Mouse (Mus musculus) gastrocnemius, postnatal 14 days (tissue): Measurements from ENCODE around the gene Zfp850. TPM values are rescaled to one million over a fixed set of nuclear protein-coding genes. Genes with fewer than 3 reads are reported as not detected.
"Not testable (repeated sequence)": the region's sequence is repeated elsewhere in the genome, so short reads cannot be mapped to it uniquely, and the experiment has no call there.

Source experiments
- DNase-seq: peaks from one replicate; pipeline ENCODE4 v3.0.0; 2021; ENCODE audit warnings: mixed read lengths
- intact Hi-C: fragments of 180-260 bp; cut with DNase I; formaldehyde crosslinking; loops from one replicate; pipeline ENCODE4 v1.15.1; 2025; ENCODE audit warnings: low total_unique reads
- long read RNA-seq, 2 experiments: library from polyadenylated mRNA; stranded (forward); transcript quantifications; one replicate each; pipeline ENCODE4 v2.0.0; 2021
- total RNA-seq, 2 experiments: library from RNA; stranded (reverse); gene quantifications; 2 replicates each; pipeline ENCODE4 v1.2.3; 2021

Gene Zfp850
- under 1 TPM; 0.53 to 0.68 TPM for total RNA-seq
- long read RNA-seq, experiment 1, result 0 reads
- long read RNA-seq, experiment 2, full-length matches to known transcripts, result 1 of 1 reads
- long read RNA-seq, experiment 2, partial matches to known transcripts, result 0 of 1 reads
- long read RNA-seq, experiment 2, other reads (novel, unspliced or antisense), result 0 of 1 reads

DNA sequence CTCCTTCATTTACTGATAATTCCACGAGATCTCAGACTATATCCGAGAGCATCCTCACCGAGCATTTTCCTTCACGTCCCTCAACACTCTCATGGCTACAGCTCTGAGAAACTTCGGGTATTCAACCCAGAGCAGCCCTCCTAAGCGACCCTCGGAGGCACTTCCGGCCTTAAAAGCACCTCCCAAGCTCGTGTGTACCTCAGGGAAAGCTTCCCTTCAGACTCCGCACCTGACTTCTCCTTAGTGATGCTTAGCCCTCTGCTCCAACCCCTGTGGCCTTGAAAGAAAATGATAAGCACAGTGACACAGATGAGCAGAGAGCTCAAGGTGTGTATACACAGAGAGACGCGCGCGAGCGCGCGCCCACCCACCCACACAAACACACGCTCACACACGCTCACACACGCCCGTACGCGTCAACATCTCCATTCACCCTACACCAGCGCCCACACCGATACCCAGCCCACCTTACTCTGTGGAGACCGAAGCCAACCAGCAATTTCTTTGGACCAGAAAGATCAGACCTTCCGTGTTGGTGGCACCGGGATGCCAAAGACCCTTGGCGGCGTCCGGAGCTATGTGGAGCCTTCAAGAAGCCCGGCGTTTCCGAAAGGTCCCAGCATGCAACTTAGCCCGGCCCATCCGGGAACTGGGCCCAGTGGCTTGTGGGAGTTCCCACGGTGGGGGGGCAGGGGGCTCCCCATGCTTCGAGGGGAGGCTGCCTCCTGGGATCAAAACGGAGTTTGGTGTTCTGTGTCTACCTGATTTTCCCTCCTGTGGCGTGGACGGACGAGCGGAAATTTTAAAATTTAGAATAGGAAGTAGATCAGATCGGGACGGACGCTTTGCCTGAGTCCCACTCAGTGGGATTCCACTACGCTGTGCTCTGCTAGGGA lies at the start of gene Zfp850:
TSS of gene Zfp850 (minus strand) at position 567 of the 896 bp plus-strand sequence.
- peak; percentile 72 for DNase-seq
- intact Hi-C loops, result no loop called here

DNA sequence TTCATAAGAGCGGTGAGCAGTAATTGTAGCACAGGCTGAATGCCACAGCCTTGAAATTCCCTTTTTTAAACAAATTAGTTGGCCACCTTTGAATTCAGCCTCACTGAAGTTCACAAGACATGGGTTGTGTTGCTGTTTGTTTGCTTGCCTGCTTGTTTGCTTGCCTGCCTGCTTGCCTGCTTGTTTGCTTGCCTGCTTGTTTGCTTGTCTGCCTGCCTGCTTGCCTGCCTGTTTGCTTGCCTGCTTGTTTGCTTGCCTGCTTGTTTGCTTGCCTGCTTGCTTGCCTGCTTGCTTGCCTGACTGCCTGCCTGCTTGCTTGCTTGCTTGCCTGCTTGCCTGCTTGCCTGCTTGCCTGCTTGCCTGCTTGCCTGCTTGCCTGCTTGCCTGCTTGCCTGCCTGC lies 46.1 kb upstream of the Zfp850 start:
- DNase-seq, result no peak
- intact Hi-C loops, result loop anchor here (10.0 kb wide), 2 partner anchors 65 to 85 kb away; partner anchors contain the start of gene 9530053A07Rik

DNA sequence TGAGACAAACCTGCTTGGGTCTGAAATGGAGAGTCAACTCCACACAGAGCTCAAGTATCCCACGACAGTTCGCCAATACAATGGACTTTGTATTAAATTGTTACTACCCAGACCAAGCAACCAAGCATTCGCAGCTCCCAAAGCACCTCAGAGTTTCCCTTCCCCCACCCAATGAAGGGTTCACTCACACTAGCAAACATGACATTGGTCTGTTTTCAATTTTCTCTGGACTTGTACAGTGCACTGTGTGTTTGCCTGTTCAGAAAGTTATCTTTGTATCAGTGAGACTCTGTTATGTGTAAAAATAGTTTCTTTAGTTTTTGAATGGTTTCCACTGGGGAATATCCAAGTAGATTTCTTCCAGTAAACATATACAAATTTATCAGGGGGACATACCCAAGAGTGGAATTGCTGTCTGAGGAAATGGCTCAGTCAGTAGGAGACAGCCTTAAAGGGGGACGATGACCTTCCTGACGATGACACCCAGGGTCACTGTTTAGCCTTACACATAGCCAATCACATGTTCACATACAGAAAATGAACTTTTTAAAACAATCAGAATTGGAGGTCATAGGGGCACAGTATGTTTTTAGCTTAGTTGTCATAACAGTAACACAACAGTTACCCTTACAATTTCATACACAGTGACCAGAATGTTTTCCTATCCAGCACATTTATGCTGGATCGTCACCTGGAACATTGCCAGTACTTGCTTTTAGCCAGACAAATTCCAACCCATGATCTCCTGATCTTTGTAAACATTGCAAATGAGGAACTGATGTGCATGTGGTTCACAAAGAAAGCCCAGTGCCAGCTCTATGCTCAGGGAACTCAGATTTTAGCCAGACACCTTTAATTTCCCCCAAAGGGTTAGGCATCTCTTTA lies 39.4 kb upstream of the Zfp850 start:
- intact Hi-C loops, result loop anchor here (10.0 kb wide), 1 partner anchor 92 kb away; no protein-coding TSS in a partner anchor
- DNase-seq, result no peak

DNA sequence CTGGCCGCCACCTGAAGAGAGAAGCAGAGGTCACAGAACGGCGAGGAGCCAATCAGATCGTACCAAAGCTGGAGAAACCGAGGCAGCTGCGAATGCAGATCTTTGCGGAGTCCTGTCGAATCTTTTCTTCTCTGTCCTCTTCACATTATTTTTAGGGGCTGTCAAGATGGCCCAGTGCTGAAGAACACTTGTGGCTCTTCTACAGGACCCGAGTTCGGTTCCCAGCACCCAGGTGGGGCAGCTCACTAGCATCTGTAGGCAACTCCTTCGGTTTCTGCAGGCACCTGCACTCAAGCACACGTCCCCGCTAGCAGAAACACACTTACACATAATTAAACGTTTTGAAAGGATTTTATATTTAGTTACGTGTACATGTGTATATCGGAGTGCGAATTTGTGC lies 36.7 kb upstream of the Zfp850 start:
- no peak for DNase-seq
- intact Hi-C loops, result loop anchor here (10.0 kb wide), 1 partner anchor 94 kb away; no protein-coding TSS in a partner anchor

DNA sequence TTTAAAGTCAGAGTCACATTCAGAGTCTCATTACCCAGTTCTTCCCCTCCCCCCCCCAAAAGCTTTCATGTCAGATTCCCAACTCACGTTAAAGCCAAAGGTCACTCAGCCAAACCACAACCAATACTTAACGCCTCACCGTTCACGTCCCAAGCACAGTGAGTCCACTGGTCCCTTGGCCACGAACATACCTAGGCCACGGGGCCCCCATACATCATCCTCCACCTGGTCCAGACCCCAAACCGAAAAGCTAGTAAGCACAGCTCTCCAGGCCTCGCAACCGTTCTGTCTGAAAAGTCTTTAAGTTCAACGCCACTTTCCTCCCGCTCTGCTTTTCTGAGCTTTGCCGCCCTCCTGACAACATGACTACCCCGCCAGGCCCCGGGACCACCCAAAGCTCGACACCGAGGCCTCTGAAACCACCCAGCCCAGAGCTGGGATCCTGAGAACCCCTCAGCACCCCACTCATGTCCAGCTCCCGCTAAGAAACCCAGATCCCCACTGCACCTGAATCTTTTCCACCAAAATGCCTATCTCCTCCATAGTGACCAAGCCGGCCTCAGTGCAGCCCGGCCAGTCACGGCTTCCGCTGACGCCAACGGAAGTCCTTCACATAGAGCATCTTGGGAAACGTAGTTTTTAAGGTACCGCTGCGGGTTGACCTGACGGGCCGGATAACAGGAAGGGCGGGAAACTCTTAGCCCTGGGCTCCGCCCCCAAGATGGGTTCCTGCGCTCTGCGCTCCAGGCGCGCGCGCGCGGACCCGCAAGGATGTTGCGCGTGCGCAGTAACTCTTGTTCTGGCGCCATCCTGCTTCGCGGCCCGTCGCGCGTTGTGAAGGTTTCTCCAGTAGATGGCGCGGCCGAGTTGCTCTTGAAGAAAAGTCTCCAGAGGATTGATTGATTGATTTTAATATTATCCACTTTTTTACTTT lies 35.8 kb upstream of the Zfp850 start, which contains the start of gene Psmc4:
TSS of gene Psmc4 (minus strand) at position 626 of the 934 bp plus-strand sequence.
- peak; percentile 98 for DNase-seq
- intact Hi-C loops, result loop anchor here (10.0 kb wide), 1 partner anchor 95 kb away; no protein-coding TSS in a partner anchor

DNA sequence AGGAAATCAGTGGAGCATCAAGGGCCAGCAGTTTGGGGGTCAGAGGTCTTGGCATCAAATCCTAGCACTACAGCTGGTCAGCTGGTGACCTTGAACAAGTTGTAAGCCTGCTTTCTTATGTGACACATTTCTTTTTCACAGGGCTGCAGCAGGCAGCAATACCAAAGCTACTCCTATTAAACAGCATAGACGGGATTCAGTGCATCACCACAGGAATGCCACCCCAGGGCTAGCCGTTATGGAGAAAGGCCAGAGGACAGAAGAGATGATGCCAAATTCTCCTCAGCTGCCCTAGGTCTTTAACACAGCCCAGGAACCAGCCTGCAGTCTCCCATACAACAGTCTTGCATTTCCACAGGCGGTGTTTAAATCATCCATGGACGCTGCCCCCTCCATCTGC lies 30.6 kb upstream of the Zfp850 start:
- no peak for DNase-seq
- intact Hi-C loops, result no loop called here

DNA sequence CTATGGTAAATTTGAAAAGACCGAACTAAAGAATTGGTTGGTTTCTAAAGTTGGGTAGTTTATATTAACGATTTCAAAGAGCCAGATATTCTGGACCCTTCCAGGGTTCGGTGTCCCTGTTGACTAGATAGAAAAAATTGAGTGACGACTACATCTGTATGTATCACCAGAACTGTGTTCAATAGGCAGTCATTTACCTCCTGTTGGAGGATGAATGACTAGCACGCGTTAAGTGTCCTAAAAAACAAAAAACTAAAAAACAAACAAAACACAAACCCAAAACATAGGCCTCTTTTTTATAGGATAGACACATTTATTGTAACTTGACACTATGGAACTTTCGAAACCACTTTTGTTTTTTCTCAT lies 513 bp upstream of the Zfp850 start:
- intact Hi-C loops, result no loop called here
- DNase-seq, result no peak

DNA sequence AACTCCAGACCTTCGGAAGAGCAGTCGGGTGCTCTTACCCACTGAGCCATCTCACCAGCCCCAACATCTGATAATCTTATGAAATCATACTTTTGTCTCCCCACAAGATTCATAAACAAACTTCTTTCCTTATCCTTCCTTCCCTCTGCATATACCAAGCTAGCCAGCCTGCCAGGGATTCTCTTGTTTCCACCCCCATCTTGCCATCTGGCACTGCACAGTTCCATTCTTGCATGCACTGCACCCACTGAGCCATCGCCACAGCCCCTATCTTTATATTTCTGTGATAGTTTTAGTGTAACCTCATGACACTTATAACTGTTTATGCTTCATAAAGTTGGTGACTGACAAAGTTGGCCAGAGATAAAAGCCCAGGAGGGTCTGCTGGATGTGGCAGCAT lies 3.6 kb downstream of the Zfp850 start:
- DNase-seq, result no peak
- intact Hi-C loops, result no loop called here

DNA sequence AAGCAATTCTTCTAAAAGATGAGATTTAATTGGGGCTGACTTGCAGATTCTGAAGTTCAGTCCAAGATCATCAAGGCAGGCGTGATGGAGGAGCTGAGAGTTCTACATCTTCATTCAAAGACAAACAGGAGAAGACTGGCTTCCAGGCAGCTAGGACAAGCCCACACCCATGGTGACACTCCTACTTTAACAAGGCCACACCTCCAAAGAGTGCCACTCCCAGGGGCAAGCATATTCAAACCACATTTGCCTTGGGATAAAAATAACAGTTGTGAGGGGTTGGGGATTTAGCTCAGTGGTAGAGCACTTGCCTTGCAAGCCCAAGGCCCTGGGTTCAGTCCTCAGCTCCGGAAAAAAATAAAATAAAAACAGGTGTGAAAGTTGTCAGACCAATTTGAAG lies 31.7 kb downstream of the Zfp850 start:
- no peak for DNase-seq
- intact Hi-C loops, result no loop called here

DNA sequence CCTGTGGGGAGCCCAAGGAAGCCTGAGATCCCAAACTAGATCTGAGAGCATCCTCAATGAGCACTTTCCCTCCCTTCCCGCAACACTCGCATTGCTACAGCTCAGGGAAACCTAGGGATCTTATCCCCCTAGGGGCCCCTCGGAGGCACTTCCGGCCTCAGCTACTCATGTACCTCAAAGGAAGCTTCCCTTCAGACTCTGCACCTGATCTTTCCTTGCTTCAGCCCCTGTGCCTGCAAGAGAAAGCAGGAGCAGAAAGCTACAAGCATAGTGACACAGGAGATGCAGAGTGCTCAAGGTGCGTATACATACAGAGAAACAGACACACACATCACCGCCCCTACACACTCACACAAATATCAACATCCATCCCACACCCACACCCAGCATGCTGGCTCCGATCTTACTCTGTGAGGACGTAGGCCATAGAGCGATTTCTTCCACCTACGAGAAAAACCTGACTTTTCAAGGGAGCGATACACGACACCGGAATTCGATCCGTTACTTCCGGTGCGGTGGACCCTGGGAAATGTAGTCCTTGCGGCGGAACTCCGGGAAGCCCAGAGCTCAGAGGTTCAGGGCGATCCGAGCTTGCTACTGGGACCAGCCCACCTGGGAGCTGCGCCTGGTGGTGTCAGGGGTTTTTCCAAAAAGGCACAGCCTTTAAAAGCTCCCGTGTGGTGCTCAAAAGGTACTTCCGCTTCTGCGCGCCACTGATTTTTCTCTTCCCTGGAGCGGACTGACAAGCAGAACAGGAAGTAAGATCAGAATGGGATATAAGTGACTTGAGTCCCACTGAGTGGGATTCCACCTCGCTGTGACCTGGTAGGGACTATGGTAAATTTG lies 35.0 kb downstream of the Zfp850 start, which contains the start of gene Zfp780b:
TSS of gene Zfp780b (minus strand) at position 489 of the 846 bp plus-strand sequence.
- intact Hi-C loops, result no loop called here
- peak; percentile 69 for DNase-seq

DNA sequence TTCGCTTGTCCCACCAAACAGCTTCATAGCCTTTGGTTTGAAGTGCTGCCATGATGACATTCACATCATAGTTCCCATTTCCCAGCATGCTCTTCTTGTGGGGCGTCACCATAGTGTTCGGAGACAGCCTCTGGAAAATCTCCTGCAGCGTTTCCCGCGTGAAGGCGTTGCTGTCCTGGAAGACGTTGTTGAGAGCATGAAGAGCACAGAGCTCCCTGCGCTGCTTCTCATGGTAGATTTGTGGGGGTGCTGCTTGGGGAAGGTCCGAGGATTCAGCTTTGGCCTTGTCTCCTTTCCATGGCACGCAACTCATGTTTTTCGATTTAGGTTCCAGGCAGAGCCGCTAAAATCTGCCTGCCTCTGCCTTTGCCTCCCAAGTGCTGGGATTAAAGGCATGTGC lies 64.5 kb downstream of the Zfp850 start:
- DNase-seq, intact Hi-C loops: not testable (repeated sequence)

DNA sequence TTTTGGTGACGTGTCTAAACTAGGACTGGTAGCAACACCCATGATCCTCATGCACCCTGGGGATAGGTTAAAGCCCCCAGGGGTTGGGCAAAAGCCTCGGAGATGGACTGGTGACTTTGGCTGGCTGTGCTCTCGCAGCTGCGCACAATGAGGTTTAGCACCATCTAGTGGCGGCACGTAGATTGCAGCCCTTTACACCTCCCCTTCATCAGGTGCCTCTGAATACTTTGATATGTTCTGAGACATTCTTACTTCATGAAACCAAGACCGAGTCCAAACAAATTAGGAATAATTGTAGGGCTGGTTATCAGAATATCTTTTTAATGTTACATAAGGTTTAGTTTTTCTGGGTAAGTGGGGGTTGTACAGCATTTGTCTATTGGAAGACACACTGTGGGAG lies 72.0 kb downstream of the Zfp850 start:
- intact Hi-C loops, DNase-seq: not testable (repeated sequence)

Other genes with a start within 250 kb of the Zfp850 start
- 1 to 10 TPM; 3.0 TPM for gene Zfp626, start 206.9 kb downstream of the Zfp850 start, total RNA-seq
- gene Zfp59, start 175.5 kb downstream of the Zfp850 start, total RNA-seq, result 1 to 10 TPM; 1.5 to 1.8 TPM
- 1 to 10 TPM; 1.7 to 2.0 TPM for gene Zfp607a, start 156.6 kb downstream of the Zfp850 start, total RNA-seq
- 1 to 10 TPM; 3.3 to 3.8 TPM for gene Zfp974, start 84.7 kb downstream of the Zfp850 start, total RNA-seq
- 1 to 10 TPM; 5.8 to 6.1 TPM for gene Zfp780b, start 34.9 kb downstream of the Zfp850 start, total RNA-seq
- gene Psmc4, start 36.0 kb upstream of the Zfp850 start, total RNA-seq, result 100 to 1,000 TPM; 104 to 107 TPM
- gene Fcgbp, start 57.1 kb upstream of the Zfp850 start, total RNA-seq, result under 1 TPM in 1 of 2 experiments, not detected in 1; 0.12 TPM
- gene 9530053A07Rik, start 115.4 kb upstream of the Zfp850 start, total RNA-seq, result not detected
- 10 to 100 TPM; 23.7 to 31.0 TPM for gene Fbl, start 155.6 kb upstream of the Zfp850 start, total RNA-seq
- gene Dyrk1b, start 165.4 kb upstream of the Zfp850 start, total RNA-seq, result 100 to 1,000 TPM; 129 to 156 TPM